ENCODE assay signal across 8 mouse cellular contexts in genomic region chr6:13070147-13070425, GRCm38 (mm10). TPM values are rescaled to one million over a fixed set of nuclear protein-coding genes. Genes with fewer than 3 reads are reported as not detected.
DNase-seq lines count a peak whose midpoint lies in the region; ATAC-seq and TF ChIP-seq lines count a peak whose summit lies in the region.

No protein-coding gene starts in this region.

- WGBS in kidney, postnatal 0 days: 1% methylated on average over 11 of the region's 11 CpGs
- 2% methylated on average over 11 of the region's 11 CpGs for WGBS in hindbrain, embryonic 14.5 days
- 2% methylated on average over 11 of the region's 11 CpGs for WGBS in midbrain, embryonic 13.5 days

- 0 out of 2 replicates have a peak, but pooled peaks cover 2% of the 10 kb centered on the region for H3K4me1 ChIP-seq in kidney, postnatal 0 days (replicated peaks; ENCODE audit: insufficient read depth, low read length)
- peaks cover 8% of the 10 kb centered on the region for H3K4me1 ChIP-seq in hindbrain, embryonic 14.5 days (replicated peaks; ENCODE audit: control insufficient read depth, insufficient read depth, low read length)
- H3K4me1 ChIP-seq in midbrain, embryonic 13.5 days (replicated peaks): peaks cover 9% of the 10 kb centered on the region

- ATAC-seq in kidney, postnatal 0 days (replicated peaks; ENCODE audit: low FRiP score, low read depth): no peak
- ATAC-seq in hindbrain, embryonic 14.5 days (ENCODE audit: low FRiP score): no peak
- no peak for ATAC-seq in midbrain, embryonic 13.5 days

- peak overlapping the region; percentile 94 for H3K9ac ChIP-seq in kidney, postnatal 0 days (ENCODE audit: low read depth, low read length)
- peak overlapping the region; percentile 98 for H3K9ac ChIP-seq in hindbrain, embryonic 14.5 days
- H3K9ac ChIP-seq in midbrain, embryonic 13.5 days (replicated peaks): peak overlapping the region; percentile 97

- H3K27ac ChIP-seq in kidney, postnatal 0 days: peak overlapping the region; percentile 75
- peak overlapping the region; percentile 77; the same call in 1 of the 2 replicates for H3K27ac ChIP-seq in hindbrain, embryonic 14.5 days
- H3K27ac ChIP-seq in midbrain, embryonic 13.5 days: peak overlapping the region; percentile 79

- DNase-seq in kidney, postnatal 0 days (ENCODE audit: low spot score): no peak
- no peak for DNase-seq in kidney, adult 18-20 months
- peak; percentile 17 for DNase-seq in c-Kit-positive CD71-positive TER-119-negative erythroid progenitor cells, embryonic 14.5 days (ENCODE audit: low read depth)
- DNase-seq in hindbrain, embryonic 14.5 days (ENCODE audit: low spot score): peak; percentile 45
- no peak for DNase-seq in layer of hippocampus, postnatal 36 days
- DNase-seq in right cerebral cortex, postnatal 25 days: no peak
- no peak for DNase-seq in left cerebral cortex, adult 8-10 months (ENCODE audit: low spot score in 2 of 2)

- peak overlapping the region; percentile 64 for H3K4me2 ChIP-seq in kidney, postnatal 0 days (ENCODE audit: low read length)
- peak overlapping the region; percentile 56 for H3K4me2 ChIP-seq in hindbrain, embryonic 14.5 days (replicated peaks)
- peak overlapping the region; percentile 74 for H3K4me2 ChIP-seq in midbrain, embryonic 13.5 days (replicated peaks)

- H3K36me3 ChIP-seq in kidney, postnatal 0 days (ENCODE audit: insufficient read depth, low read length): peaks cover 14% of the 10 kb centered on the region; the same call in 1 of the 2 replicates
- H3K36me3 ChIP-seq in hindbrain, embryonic 14.5 days (replicated peaks; ENCODE audit: control insufficient read depth, insufficient read depth): peaks cover 28% of the 10 kb centered on the region
- H3K36me3 ChIP-seq in midbrain, embryonic 13.5 days: peaks cover 24% of the 10 kb centered on the region

- H3K9me3 ChIP-seq in kidney, postnatal 0 days (replicated peaks; ENCODE audit: low read length): no peaks in the 10 kb centered on the region
- H3K9me3 ChIP-seq in hindbrain, embryonic 14.5 days (ENCODE audit: control insufficient read depth, low read length): no peaks in the 10 kb centered on the region
- H3K9me3 ChIP-seq in midbrain, embryonic 13.5 days: no peaks in the 10 kb centered on the region

- H3K4me3 ChIP-seq in kidney, postnatal 0 days (replicated peaks; ENCODE audit: low read depth, low read length): peak overlapping the region; percentile 90
- peak overlapping the region; percentile 99 for H3K4me3 ChIP-seq in hindbrain, embryonic 14.5 days (replicated peaks; ENCODE audit: low read length)
- peak overlapping the region; percentile 95 for H3K4me3 ChIP-seq in midbrain, embryonic 13.5 days (replicated peaks)

- H3K27me3 ChIP-seq in kidney, postnatal 0 days (ENCODE audit: insufficient read depth, low read length): no peaks in the 10 kb centered on the region
- H3K27me3 ChIP-seq in hindbrain, embryonic 14.5 days (ENCODE audit: control insufficient read depth, insufficient read depth, low read length): no peaks in the 10 kb centered on the region
- no peaks in the 10 kb centered on the region for H3K27me3 ChIP-seq in midbrain, embryonic 13.5 days

- no peak for TF ChIP-seq CTCF in kidney, postnatal 0 days (IDR thresholded peaks at IDR 0.05; ENCODE audit: low read depth)

RNA-seq across cellular contexts. Expression of gene Tmem106b, which starts 0.5 kb away (rescaled TPM):
- polyA plus RNA-seq in kidney, postnatal 0 days (2015; fragmentation: Nextera tagmentation; extraction: Ambion mirVana): 70.6 and 75.6 TPM in 2 replicates
- polyA plus RNA-seq in hindbrain, embryonic 14.5 days (2014; fragmentation: Nextera tagmentation; extraction: Ambion mirVana): 54.4 and 58.1 TPM in 2 replicates
- 32.6 TPM in 2 replicates for polyA plus RNA-seq in midbrain, embryonic 13.5 days (2015; fragmentation: Nextera tagmentation; extraction: Ambion mirVana)
- total RNA-seq in layer of hippocampus, postnatal 36 days (2021): 100 to 1,000 TPM; 192 to 199 TPM
- total RNA-seq in left cerebral cortex, adult 8-10 months (2022): 100 to 1,000 TPM; 153 to 187 (median 159) TPM

Comparison
In these comparisons a context has a peak if more than half of its experiments do, and no peak if none do; other contexts are left out.
1. DNase-seq: peak in c-Kit-positive CD71-positive TER-119-negative erythroid progenitor cells, embryonic 14.5 days (single experiment) and hindbrain, embryonic 14.5 days (single experiment); none in kidney, postnatal 0 days (single experiment), kidney, adult 18-20 months (single experiment), layer of hippocampus, postnatal 36 days (0 of 2), right cerebral cortex, postnatal 25 days (single experiment) and left cerebral cortex, adult 8-10 months (0 of 2).
2. Peak in every context shown above with its lines, with median percentiles within 50 percentile points of each other: H3K27ac ChIP-seq, H3K4me2 ChIP-seq, H3K4me3 ChIP-seq and H3K9ac ChIP-seq.